Mouse (Mus musculus): ENCODE results near the gene Orc5. TPM values are rescaled to one million over a fixed set of nuclear protein-coding genes. Genes with fewer than 3 reads are reported as not detected.
A peak's percentile ranks its signal among the peaks of the same experiment; 100 is the strongest.

The Orc5 gene
- polyA plus RNA-seq, 1 experiment from 2014 or later: 54.8 TPM

DNA sequence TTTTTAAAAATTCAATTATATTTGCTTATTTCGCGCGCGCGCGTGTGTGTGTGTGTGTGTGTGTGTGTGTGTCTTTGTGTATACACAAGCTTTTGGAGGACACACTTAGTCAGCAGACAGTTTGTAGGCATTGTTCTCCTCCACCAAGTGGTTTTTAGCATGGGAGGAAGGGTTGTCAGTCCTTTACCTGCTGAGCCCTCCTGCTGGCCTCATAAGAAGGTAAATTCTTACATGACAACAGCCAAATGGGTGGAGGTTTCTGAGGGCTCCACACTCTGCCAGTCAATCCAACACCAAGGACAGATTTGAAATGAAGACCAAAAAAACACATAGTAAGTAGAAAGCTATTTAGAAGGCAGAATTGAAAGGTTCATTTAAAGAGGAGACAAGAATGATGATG, 22.7 kb upstream of the Orc5 start:
- Histone ChIP-seq H3K4me3 (ENCODE audit: low read depth, low read length) (no peak overlapping the region), H3K27me3 (ENCODE audit: control insufficient read depth, insufficient read depth, low read length) (no peaks in the 10 kb centered on the region), H3K9ac (ENCODE audit: low read length) (no peak overlapping the region), H3K9me3 (ENCODE audit: control insufficient read depth, low read length) (no peaks in the 10 kb centered on the region), H3K4me1 (ENCODE audit: control insufficient read depth, insufficient read depth, low read length) (no peaks in the 10 kb centered on the region), H3K27ac (replicated peaks; ENCODE audit: low read depth, low read length) (no peak overlapping the region), H3K36me3 (ENCODE audit: control insufficient read depth, insufficient read depth, low read length) (no peaks in the 10 kb centered on the region), H3K4me2 (ENCODE audit: low read depth, severe bottlenecking) (no peak overlapping the region)
- 97% methylated on average over 6 of the region's 6 CpGs for WGBS
- ATAC-seq (ENCODE audit: insufficient number of reproducible peaks, low FRiP score, low TSS enrichment, low read depth) (no peak), DNase-seq (ENCODE audit: low spot score) (no peak)

- no peak for ATAC-seq (ENCODE audit: insufficient number of reproducible peaks, low FRiP score, low TSS enrichment, low read depth)
- Histone ChIP-seq H3K27me3 (ENCODE audit: control insufficient read depth, insufficient read depth, low read length) (no peaks in the 10 kb centered on the region), H3K4me2 (ENCODE audit: low read depth, severe bottlenecking) (no peak overlapping the region), H3K9ac (ENCODE audit: low read length) (no peak overlapping the region), H3K27ac (replicated peaks; ENCODE audit: low read depth, low read length) (no peak overlapping the region), H3K36me3 (ENCODE audit: control insufficient read depth, insufficient read depth, low read length) (no peaks in the 10 kb centered on the region), H3K4me1 (ENCODE audit: control insufficient read depth, insufficient read depth, low read length) (no peaks in the 10 kb centered on the region), H3K4me3 (ENCODE audit: low read depth, low read length) (no peak overlapping the region), H3K9me3 (ENCODE audit: control insufficient read depth, low read length) (no peaks in the 10 kb centered on the region)
- DNase-seq (ENCODE audit: low spot score): no peak
- WGBS: 87% methylated on average over 3 of the region's 3 CpGs
Measured at GRCm38 (mm10) chr5:22572456-22572855, 22.2 kb upstream of the Orc5 start.

DNA sequence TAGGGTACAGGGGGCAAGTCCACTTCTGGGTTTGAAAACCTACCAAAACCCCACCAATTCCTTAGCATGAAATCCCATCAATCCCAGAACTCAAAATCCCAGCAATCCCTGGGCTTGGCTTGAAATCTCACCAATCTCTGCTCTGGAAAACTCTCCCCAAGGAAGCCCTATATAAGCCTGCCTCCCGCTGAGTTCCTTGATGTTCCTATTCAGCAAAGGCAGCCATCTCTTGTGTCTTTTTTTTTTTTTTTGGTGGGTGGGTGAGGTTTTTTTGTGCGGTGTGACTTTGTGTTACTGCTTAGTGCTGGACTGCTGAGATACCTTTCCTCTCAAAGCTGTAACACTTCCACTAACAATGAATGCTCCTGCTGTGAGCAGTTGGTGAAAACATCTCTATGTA, 15.5 kb upstream of the Orc5 start:
- Histone ChIP-seq H3K36me3 (ENCODE audit: control insufficient read depth, insufficient read depth, low read length) (no peaks in the 10 kb centered on the region), H3K27ac (replicated peaks; ENCODE audit: low read depth, low read length) (no peak overlapping the region), H3K4me1 (ENCODE audit: control insufficient read depth, insufficient read depth, low read length) (no peaks in the 10 kb centered on the region), H3K9me3 (ENCODE audit: control insufficient read depth, low read length) (no peaks in the 10 kb centered on the region), H3K9ac (ENCODE audit: low read length) (no peak overlapping the region), H3K4me2 (ENCODE audit: low read depth, severe bottlenecking) (no peak overlapping the region), H3K27me3 (ENCODE audit: control insufficient read depth, insufficient read depth, low read length) (no peaks in the 10 kb centered on the region), H3K4me3 (ENCODE audit: low read depth, low read length) (no peak overlapping the region)
- ATAC-seq (ENCODE audit: insufficient number of reproducible peaks, low FRiP score, low TSS enrichment, low read depth) (no peak), DNase-seq (ENCODE audit: low spot score) (no peak)
- WGBS: 80% methylated on average over 2 of the region's 2 CpGs

- Histone ChIP-seq H3K27ac (replicated peaks; ENCODE audit: low read depth, low read length) (no peak overlapping the region), H3K27me3 (ENCODE audit: control insufficient read depth, insufficient read depth, low read length) (no peaks in the 10 kb centered on the region), H3K4me2 (ENCODE audit: low read depth, severe bottlenecking) (no peak overlapping the region), H3K9ac (ENCODE audit: low read length) (no peak overlapping the region), H3K36me3 (ENCODE audit: control insufficient read depth, insufficient read depth, low read length) (no peaks in the 10 kb centered on the region), H3K9me3 (ENCODE audit: control insufficient read depth, low read length) (no peaks in the 10 kb centered on the region), H3K4me1 (ENCODE audit: control insufficient read depth, insufficient read depth, low read length) (no peaks in the 10 kb centered on the region), H3K4me3 (ENCODE audit: low read depth, low read length) (no peak overlapping the region)
- WGBS: 68% methylated on average over 2 of the region's 2 CpGs
- no peak for ATAC-seq (ENCODE audit: insufficient number of reproducible peaks, low FRiP score, low TSS enrichment, low read depth)
- no peak for DNase-seq (ENCODE audit: low spot score)
Measured at GRCm38 (mm10) chr5:22559801-22560200, 9.6 kb upstream of the Orc5 start.

- Histone ChIP-seq H3K4me3 (ENCODE audit: low read depth, low read length) (no peak overlapping the region), H3K36me3 (ENCODE audit: control insufficient read depth, insufficient read depth, low read length) (no peaks in the 10 kb centered on the region), H3K4me2 (ENCODE audit: low read depth, severe bottlenecking) (no peak overlapping the region), H3K4me1 (ENCODE audit: control insufficient read depth, insufficient read depth, low read length) (no peaks in the 10 kb centered on the region), H3K27ac (replicated peaks; ENCODE audit: low read depth, low read length) (no peak overlapping the region), H3K27me3 (ENCODE audit: control insufficient read depth, insufficient read depth, low read length) (no peaks in the 10 kb centered on the region), H3K9me3 (ENCODE audit: control insufficient read depth, low read length) (no peaks in the 10 kb centered on the region), H3K9ac (ENCODE audit: low read length) (no peak overlapping the region)
- no peak for ATAC-seq (ENCODE audit: insufficient number of reproducible peaks, low FRiP score, low TSS enrichment, low read depth)
- DNase-seq (ENCODE audit: low spot score): no peak
- WGBS: 89% methylated on average over 4 of the region's 4 CpGs
Measured at GRCm38 (mm10) chr5:22557491-22558113, 7.4 kb upstream of the Orc5 start.

GRCm38 (mm10) chr5:22556713-22557112, 6.5 kb upstream of the Orc5 start:
- Histone ChIP-seq H3K4me2 (ENCODE audit: low read depth, severe bottlenecking) (no peak overlapping the region), H3K36me3 (ENCODE audit: control insufficient read depth, insufficient read depth, low read length) (no peaks in the 10 kb centered on the region), H3K27me3 (ENCODE audit: control insufficient read depth, insufficient read depth, low read length) (no peaks in the 10 kb centered on the region), H3K4me3 (ENCODE audit: low read depth, low read length) (no peak overlapping the region), H3K9me3 (ENCODE audit: control insufficient read depth, low read length) (no peaks in the 10 kb centered on the region), H3K9ac (ENCODE audit: low read length) (no peak overlapping the region), H3K27ac (replicated peaks; ENCODE audit: low read depth, low read length) (no peak overlapping the region), H3K4me1 (ENCODE audit: control insufficient read depth, insufficient read depth, low read length) (no peaks in the 10 kb centered on the region)
- ATAC-seq (ENCODE audit: insufficient number of reproducible peaks, low FRiP score, low TSS enrichment, low read depth): no peak
- DNase-seq (ENCODE audit: low spot score): no peak
- WGBS: 83% methylated on average over 4 of the region's 4 CpGs

DNA sequence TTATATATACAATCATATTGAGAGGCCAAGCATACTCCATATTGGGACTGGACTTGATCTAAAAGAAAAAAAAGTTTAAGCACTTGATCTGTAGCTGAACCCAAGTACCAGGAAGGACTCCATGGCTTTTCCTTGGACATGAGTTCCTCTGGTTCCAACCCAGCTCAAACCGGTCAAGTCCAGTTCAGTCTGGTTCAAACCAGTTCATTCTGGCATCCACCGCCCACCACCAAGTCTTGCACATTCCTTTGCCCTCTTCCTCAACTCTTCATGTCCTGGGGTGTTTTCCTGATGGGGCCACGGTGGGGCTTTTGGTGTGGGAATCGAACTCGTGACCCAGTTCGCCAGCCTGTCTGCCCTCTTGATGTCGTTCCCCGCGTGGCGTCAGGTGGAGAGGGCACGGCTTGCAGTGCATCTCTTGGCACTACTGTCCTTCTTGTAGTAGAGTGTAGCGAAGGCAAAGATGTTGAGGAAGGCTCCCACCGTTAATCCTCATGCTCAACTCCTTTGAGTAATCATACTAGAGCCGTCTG, 2.1 kb upstream of the Orc5 start:
- Histone ChIP-seq H3K9me3 (ENCODE audit: control insufficient read depth, low read length) (no peaks in the 10 kb centered on the region), H3K36me3 (ENCODE audit: control insufficient read depth, insufficient read depth, low read length) (no peaks in the 10 kb centered on the region), H3K4me2 (ENCODE audit: low read depth, severe bottlenecking) (no peak overlapping the region), H3K4me1 (ENCODE audit: control insufficient read depth, insufficient read depth, low read length) (no peaks in the 10 kb centered on the region), H3K9ac (ENCODE audit: low read length) (no peak overlapping the region), H3K4me3 (ENCODE audit: low read depth, low read length) (no peak overlapping the region), H3K27me3 (ENCODE audit: control insufficient read depth, insufficient read depth, low read length) (no peaks in the 10 kb centered on the region), H3K27ac (replicated peaks; ENCODE audit: low read depth, low read length) (no peak overlapping the region)
- ATAC-seq (ENCODE audit: insufficient number of reproducible peaks, low FRiP score, low TSS enrichment, low read depth) (no peak), DNase-seq (ENCODE audit: low spot score) (no peak)
- 97% methylated on average over 14 of the region's 14 CpGs for WGBS

DNA sequence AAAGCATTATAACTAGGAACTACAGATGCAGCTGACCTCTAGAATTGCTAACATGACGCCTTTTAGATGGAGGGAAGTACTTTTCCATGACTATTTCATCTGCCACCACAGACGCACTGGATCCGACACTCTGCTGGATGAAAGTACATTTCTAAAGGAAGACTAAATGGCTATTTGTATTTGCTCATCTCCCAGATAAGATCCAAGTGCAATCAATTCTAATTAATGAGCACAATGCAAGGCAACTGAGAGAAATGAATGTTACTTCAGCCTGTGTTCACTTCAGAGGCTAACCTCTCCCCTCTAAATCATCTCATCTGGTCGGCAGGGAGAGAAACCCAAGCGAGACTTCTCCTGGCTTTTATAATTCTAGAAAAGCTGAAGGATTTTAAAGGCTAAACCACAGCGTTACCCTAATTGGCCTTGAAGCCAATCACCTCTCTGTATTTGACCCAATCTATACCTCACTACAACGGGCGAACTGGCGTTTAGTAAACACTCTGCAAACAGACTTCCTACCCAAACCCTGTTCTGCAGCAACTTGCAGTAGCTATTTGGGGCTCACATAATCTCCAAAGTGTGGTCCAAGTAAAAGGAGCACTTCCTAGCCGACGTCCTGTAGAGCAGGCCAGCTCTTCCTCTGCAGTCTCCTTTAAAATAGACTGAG, 730 bp downstream of the Orc5 start:
- H3K27me3 ChIP-seq (ENCODE audit: control insufficient read depth, insufficient read depth, low read length): no peaks in the 10 kb centered on the region
- WGBS: 19% methylated on average over 11 of the region's 11 CpGs
- H3K9me3 ChIP-seq (ENCODE audit: control insufficient read depth, low read length): no peaks in the 10 kb centered on the region
- H3K27ac ChIP-seq (replicated peaks; ENCODE audit: low read depth, low read length): peak overlapping the region; percentile 6; the same call in 1 of the 2 replicates
- DNase-seq (ENCODE audit: low spot score) (no peak), ATAC-seq (ENCODE audit: insufficient number of reproducible peaks, low FRiP score, low TSS enrichment, low read depth) (0 out of 2 replicates have a peak, but pooled peaks have one; percentile 28)
- peak overlapping the region; percentile 65 for H3K9ac ChIP-seq (ENCODE audit: low read length)
- H3K4me3 ChIP-seq (ENCODE audit: low read depth, low read length): peak overlapping the region; percentile 45
- H3K4me2 ChIP-seq (ENCODE audit: low read depth, severe bottlenecking): peak overlapping the region; percentile 66
- H3K36me3 ChIP-seq (ENCODE audit: control insufficient read depth, insufficient read depth, low read length): no peaks in the 10 kb centered on the region; the same call in 1 of the 2 replicates
- H3K4me1 ChIP-seq (ENCODE audit: control insufficient read depth, insufficient read depth, low read length): no peaks in the 10 kb centered on the region
